In genomic region chr7:16738073-16738696, GRCm38 (mm10) we compare ENCODE assay signal across 8 mouse cellular contexts. TPM values are rescaled to one million over a fixed set of nuclear protein-coding genes. Genes with fewer than 3 reads are reported as not detected.
DNase-seq lines count a peak whose midpoint lies in the region; ATAC-seq lines count a peak whose summit lies in the region.

TSS of gene Ap2s1 (plus strand) at chr7:16738410.

- no peaks in the 10 kb centered on the region for H3K9me3 ChIP-seq in heart, embryonic 10.5 days
- no peaks in the 10 kb centered on the region for H3K9me3 ChIP-seq in kidney, embryonic 15.5 days (replicated peaks)

- H3K27ac ChIP-seq in heart, embryonic 10.5 days: peak within 1 kb of the TSS; percentile 83
- peak within 1 kb of the TSS; percentile 38 for H3K27ac ChIP-seq in kidney, embryonic 15.5 days

- peaks cover 17% of the 10 kb centered on the region for H3K4me1 ChIP-seq in heart, embryonic 10.5 days
- H3K4me1 ChIP-seq in kidney, embryonic 15.5 days: peaks cover 25% of the 10 kb centered on the region

- peak; percentile 91 to 94 for DNase-seq in B cell, adult 2 months
- peak; percentile 100 for DNase-seq in brain, adult 2 months (ENCODE audit: low read depth, low spot score)
- DNase-seq in heart, embryonic 10.5 days (ENCODE audit: low spot score): peak; percentile 99
- DNase-seq in liver: peak; percentile 96
- DNase-seq in spleen, postnatal 4 days (ENCODE audit: low spot score in 2 of 2): peak; percentile 94 to 96

- WGBS in heart, embryonic 10.5 days: under 1% methylated on average over 34 of the region's 34 CpGs
- WGBS in kidney, embryonic 15.5 days: under 1% methylated on average over 34 of the region's 34 CpGs

- peak within 1 kb of the TSS; percentile 75 for H3K4me3 ChIP-seq in heart, embryonic 10.5 days
- peak within 1 kb of the TSS; percentile 64 for H3K4me3 ChIP-seq in kidney, embryonic 15.5 days (replicated peaks)

- peaks cover 8% of the 10 kb centered on the region for H3K36me3 ChIP-seq in heart, embryonic 10.5 days
- peaks cover 9% of the 10 kb centered on the region for H3K36me3 ChIP-seq in kidney, embryonic 15.5 days

- peak; percentile 98 for ATAC-seq in erythroblast, adult 5-6 weeks (replicated peaks; ENCODE audit: low FRiP score, poor library complexity, severe bottlenecking)
- peak; percentile 97 for ATAC-seq in kidney, embryonic 15.5 days (replicated peaks; ENCODE audit: low FRiP score)
- peak; percentile 98 for ATAC-seq in monocyte, adult 5-6 weeks (replicated peaks; ENCODE audit: insufficient number of reproducible peaks, low FRiP score, low TSS enrichment, poor library complexity, severe bottlenecking)

- H3K9ac ChIP-seq in kidney, embryonic 15.5 days: peak within 1 kb of the TSS; percentile 72

- H3K27me3 ChIP-seq in heart, embryonic 10.5 days (ENCODE audit: insufficient read depth, poor library complexity, severe bottlenecking): no peaks in the 10 kb centered on the region
- no peaks in the 10 kb centered on the region for H3K27me3 ChIP-seq in kidney, embryonic 15.5 days

- peak within 1 kb of the TSS; percentile 80 for H3K4me2 ChIP-seq in kidney, embryonic 15.5 days

RNA-seq across cellular contexts. Expression of gene Ap2s1, which starts in this region (rescaled TPM):
- 46.5 and 57.5 TPM in 2 replicates for total RNA-seq in erythroblast, adult 5-6 weeks (2015; ENCODE audit: low replicate concordance)
- total RNA-seq in erythroblast, adult 5-6 weeks (2017; ENCODE audit: low replicate concordance): 19.8 and 25.9 TPM in 2 replicates
- 243 and 270 TPM in 2 replicates for polyA plus RNA-seq in heart, embryonic 10.5 days (2016; fragmentation: Nextera tagmentation; extraction: Ambion mirVana)
- polyA plus RNA-seq in kidney, embryonic 15.5 days (2015; fragmentation: Nextera tagmentation; extraction: Ambion mirVana): 255 and 262 TPM in 2 replicates
- 59.7 to 77.7 TPM (median 69.6 TPM) in 3 replicates for total RNA-seq in monocyte, adult 5-6 weeks (2017)

Comparison
In these comparisons a context has a peak if more than half of its experiments do, and no peak if none do; other contexts are left out.
1. Peak in every context shown above with its lines: DNase-seq, ATAC-seq, H3K4me3 ChIP-seq and H3K27ac ChIP-seq.